Mouse (Mus musculus) ES-E14 (cell line): ENCODE measurements around the gene Dnaja3.

ENCODE experiments used
- CHD2 ChIP-seq: IDR thresholded peaks from 2 replicates; pipeline ENCODE4 v1.6.1; 2014; ENCODE audit warnings: mild to moderate bottlenecking, low read depth, low read length, inconsistent platforms
- HCFC1 ChIP-seq: IDR thresholded peaks from 2 replicates; pipeline ENCODE4 v1.6.1; 2012; ENCODE audit warnings: low read length, inconsistent platforms, borderline replicate concordance; ENCODE audit not compliant: insufficient read depth
- MAFK ChIP-seq: IDR thresholded peaks from 2 replicates; pipeline ENCODE4 v1.6.1; 2014; ENCODE audit warnings: mild to moderate bottlenecking, low read depth, low read length, inconsistent platforms; ENCODE audit not compliant: insufficient read depth
- ZC3H11A ChIP-seq: IDR thresholded peaks from 2 replicates; pipeline ENCODE4 v1.6.1; 2012; ENCODE audit warnings: low read depth, mild to moderate bottlenecking, inconsistent platforms, low read length, borderline replicate concordance
- ZNF384 ChIP-seq: IDR thresholded peaks from 2 replicates; pipeline ENCODE4 v1.6.1; 2012; ENCODE audit warnings: low read depth, low read length, inconsistent platforms

DNA sequence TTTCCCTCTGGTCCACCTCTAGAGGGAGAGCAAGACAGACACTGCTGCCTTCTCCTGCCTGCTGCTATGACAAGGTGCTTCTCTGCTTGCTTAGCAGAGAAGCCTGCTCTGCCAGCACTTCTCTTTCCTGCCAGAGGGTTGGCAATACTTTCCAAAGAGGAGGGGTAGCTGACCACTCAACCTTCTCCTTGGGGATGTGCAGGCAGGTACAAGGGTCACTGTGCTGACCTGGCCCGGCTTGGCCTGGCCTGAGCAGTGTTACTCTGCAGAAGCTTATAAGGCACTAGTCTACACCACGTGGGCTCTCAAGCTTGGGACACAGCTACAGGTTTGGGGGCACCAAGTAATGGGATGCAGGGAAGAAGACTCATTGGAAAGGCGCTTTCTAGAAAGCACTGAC lies 25.1 kb upstream of the Dnaja3 start:
- TF ChIP-seq ZNF384 (no peak), MAFK (no peak), ZC3H11A (no peak), CHD2 (no peak), HCFC1 (no peak)
